Mouse (Mus musculus) ovary, adult 18-20 months (tissue): Measurements from ENCODE around the gene 1700001O22Rik.

Source experiments
- DNase-seq: peaks from one replicate; pipeline ENCODE4 v3.0.0; 2022; ENCODE audit warnings: low spot score, mixed read lengths

1700001O22Rik gene

GRCm38 (mm10) chr2:30753219-30753618, 50.2 kb downstream of the 1700001O22Rik start:
- DNase-seq = peak; percentile 80

DNA sequence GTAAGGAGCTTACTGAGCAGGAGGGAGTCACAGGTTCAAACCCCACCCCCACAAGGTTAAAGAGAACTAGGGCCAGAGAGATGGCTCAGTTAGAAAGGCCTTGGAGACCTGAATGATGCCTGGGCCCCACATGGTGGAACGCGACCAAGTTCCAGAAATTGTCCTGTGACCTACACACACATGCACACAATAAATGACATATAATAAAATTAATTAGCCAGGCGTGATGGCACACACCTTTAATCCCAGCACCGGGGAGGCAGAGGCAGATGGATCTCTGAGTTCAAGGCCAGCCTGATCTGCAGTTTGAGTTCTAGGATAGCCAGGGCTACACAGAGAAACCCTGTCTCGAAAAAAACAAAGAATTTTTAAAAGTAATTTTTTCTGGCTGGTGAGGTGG, 51.0 kb downstream of the 1700001O22Rik start:
- DNase-seq = no peak

DNA sequence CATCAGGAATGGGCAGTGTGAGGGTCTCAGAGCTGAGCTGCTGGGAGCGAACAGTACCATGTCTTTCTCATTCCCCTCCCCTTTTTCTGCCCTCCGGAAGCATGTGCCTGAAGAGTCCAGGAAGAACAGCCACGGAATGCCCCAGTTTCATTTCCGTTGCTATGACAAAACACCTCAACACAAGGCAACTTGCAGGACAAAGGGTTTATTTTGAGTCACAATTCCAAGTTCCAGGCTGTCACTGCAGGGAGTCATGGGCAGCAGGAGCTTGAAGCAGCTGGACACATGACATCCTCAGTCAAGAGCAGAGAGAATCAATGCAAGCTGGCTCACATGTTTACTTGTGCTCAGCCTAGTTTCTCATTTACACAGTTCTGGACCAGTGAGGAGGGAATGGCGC, 53.4 kb downstream of the 1700001O22Rik start:
- DNase-seq = no peak

DNA sequence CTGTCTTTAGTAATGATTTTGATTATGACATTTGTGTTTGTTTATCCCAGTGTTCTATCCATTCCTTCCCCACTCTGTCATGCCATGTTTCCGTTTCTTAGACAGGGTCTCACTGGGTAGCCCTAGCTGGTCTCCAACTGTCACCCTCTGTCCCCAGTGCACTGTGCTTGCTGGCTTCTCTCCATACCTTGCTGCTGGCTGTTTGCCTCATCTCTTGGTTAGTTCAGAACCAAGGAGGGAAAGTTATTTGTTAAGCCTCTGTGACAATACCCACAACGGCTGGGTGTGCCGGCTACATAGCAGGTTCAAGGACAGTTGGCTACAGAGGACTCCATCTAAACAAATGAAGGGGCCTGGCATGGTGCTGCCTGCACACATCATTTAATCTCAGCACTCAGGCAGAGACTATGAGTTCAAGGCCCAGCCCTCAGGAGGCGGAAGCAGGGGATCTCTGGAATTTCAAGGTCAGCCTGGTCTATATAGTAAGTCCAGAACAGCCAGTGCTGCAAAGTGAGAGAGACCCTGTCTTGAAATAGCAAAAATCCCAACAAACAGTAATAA, 55.8 kb downstream of the 1700001O22Rik start:
- DNase-seq = no peak
